Mouse (Mus musculus) thymus, adult 2 months (tissue): ENCODE results near the gene H6pd.

ENCODE experiments used
- CTCF ChIP-seq: fragments of 200-500 bp; IDR thresholded peaks from 2 replicates; pipeline ENCODE4 v1.5.1; 2012; ENCODE audit warnings: mild to moderate bottlenecking, control low read depth, low read length, moderate library complexity, borderline replicate concordance; ENCODE audit not compliant: control insufficient read depth, poor library complexity, insufficient read depth; ENCODE audit errors: extremely low read depth
- POLR2A ChIP-seq: fragments of 200-500 bp; IDR thresholded peaks from 2 replicates; pipeline ENCODE4 v1.6.1; 2012; ENCODE audit warnings: mild to moderate bottlenecking, low read length, control low read depth, moderate library complexity; ENCODE audit not compliant: control insufficient read depth, poor library complexity, insufficient read depth; ENCODE audit errors: extremely low read depth

- no peak for TF ChIP-seq CTCF
- TF ChIP-seq POLR2A: no peak
These were observed 71.9 kb downstream of the H6pd start for GRCm38 (mm10) chr4:149936921-149937320.
